Mouse (Mus musculus) liver, embryonic 12.5 days (tissue): ENCODE data around the gene Rdh19. TPM values are rescaled to one million over a fixed set of nuclear protein-coding genes. Genes with fewer than 3 reads are reported as not detected.
"Not testable (repeated sequence)": the region's sequence is repeated elsewhere in the genome, so short reads cannot be mapped to it uniquely, and the experiment has no call there.

ENCODE experiments used
- ATAC-seq: fragments of 200-750 bp; cut with Nextera tagmentation; 2 replicates; pipeline ENCODE4 v1.8.0; 2017; ENCODE audit warnings: moderate number of reproducible peaks, mild to moderate bottlenecking, moderate library complexity
- H3K27ac ChIP-seq: fragments of 300-500 bp; sonication (generic); 2 replicates; pipeline ENCODE4 v1.5.1; 2016; ENCODE audit warnings: mild to moderate bottlenecking
- H3K27me3 ChIP-seq: fragments of 300-500 bp; sonication (generic); replicated peaks from 2 replicates; pipeline ENCODE4 v1.6.1; 2016; ENCODE audit warnings: mild to moderate bottlenecking, moderate library complexity
- H3K36me3 ChIP-seq: fragments of 300-500 bp; sonication (generic); 2 replicates; pipeline ENCODE4 v1.6.1; 2016; ENCODE audit warnings: mild to moderate bottlenecking, moderate library complexity
- H3K4me1 ChIP-seq: fragments of 300-500 bp; sonication (generic); 2 replicates; pipeline ENCODE4 v1.6.1; 2016
- H3K4me2 ChIP-seq: fragments of 300-500 bp; sonication (generic); 2 replicates; pipeline ENCODE4 v1.6.1; 2016; ENCODE audit warnings: mild to moderate bottlenecking, moderate library complexity
- H3K4me3 ChIP-seq: fragments of 300-500 bp; sonication (generic); 2 replicates; pipeline ENCODE4 v1.5.1; 2016; ENCODE audit warnings: mild to moderate bottlenecking, moderate library complexity
- H3K9ac ChIP-seq: fragments of 300-500 bp; sonication (generic); 2 replicates; pipeline ENCODE4 v1.6.1; 2016; ENCODE audit warnings: mild to moderate bottlenecking, moderate library complexity
- H3K9me3 ChIP-seq: fragments of 300-500 bp; sonication (generic); replicated peaks from 2 replicates; pipeline ENCODE4 v1.6.1; 2016; ENCODE audit warnings: mild to moderate bottlenecking, moderate library complexity
- WGBS: fragments of 180-500 bp; shearing (Covaris S2); methylation state at CpG from one replicate; pipeline ENCODE4 v1.1.7; 2016; ENCODE audit not compliant: insufficient replicate concordance; 5-methylcytosine and 5-hydroxymethylcytosine counted together
- polyA plus RNA-seq: library from polyadenylated mRNA; unstranded; fragments of >200 nt; fragmentation: Nextera tagmentation; extraction: Ambion mirVana; gene quantifications from 2 replicates; pipeline ENCODE4 v1.2.1, GENCODE M21; 2016

Rdh19 gene
- polyA plus RNA-seq: not detected in 2 replicates

DNA sequence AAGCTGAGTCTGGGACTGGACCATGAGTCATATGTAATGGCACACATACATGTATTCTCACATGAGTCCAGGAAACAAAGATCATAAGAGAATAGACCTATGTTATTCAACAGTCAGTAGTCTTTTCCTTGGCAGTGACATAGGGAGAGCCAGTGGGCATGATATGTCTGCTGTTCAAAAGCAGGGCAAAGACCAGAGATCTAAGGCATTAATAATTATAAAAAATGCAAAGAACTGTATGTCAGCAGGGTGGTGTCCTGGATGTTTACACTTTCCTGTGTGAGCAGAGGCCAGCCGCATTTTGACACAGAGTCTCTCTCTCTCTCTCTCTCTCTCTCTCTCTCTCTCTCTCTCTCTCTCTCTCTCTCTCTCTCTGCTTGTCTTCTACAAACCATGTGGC, at the start of gene Rdh19:
Gene Rdh19 (plus strand): TSS at position 301 of the 400 bp plus-strand sequence.
- no peak for ATAC-seq
- Histone ChIP-seq H3K4me1 (no peaks in the 10 kb centered on the region), H3K4me3 (no peak within 1 kb of the TSS), H3K9me3 (no peaks in the 10 kb centered on the region), H3K4me2 (no peak within 1 kb of the TSS), H3K27me3 (no peaks in the 10 kb centered on the region), H3K36me3 (no peaks in the 10 kb centered on the region), H3K27ac (no peak within 1 kb of the TSS), H3K9ac (no peak within 1 kb of the TSS)
- WGBS: 77% methylated on average over 1 of the region's 1 CpGs

DNA sequence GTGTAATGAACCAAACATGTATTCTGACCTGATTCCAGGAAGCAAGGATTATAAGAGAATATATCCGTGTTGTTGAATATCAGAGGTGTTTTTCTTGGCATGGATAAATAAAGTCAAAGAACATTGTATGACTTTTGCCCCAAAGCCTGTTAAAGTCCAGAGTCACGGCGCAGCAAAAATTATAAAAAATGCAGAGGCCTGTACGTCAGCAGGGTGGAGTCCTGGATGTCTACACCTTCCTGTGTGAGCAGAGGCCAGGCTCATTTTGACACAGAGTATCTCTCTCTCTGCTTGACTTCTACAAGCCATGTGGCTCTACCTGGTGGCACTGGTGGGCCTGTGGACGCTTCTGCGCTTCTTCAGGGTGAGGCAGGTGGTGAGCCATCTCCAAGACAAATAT, 48.8 kb upstream of the Rdh19 start, which contains the start of gene Rdh16:
Gene Rdh16 (plus strand): TSS at position 262 of the 400 bp plus-strand sequence.
- H3K9me3 ChIP-seq: no peaks in the 10 kb centered on the region
- H3K27ac ChIP-seq: no peak within 1 kb of the TSS
- 65% methylated on average over 6 of the region's 6 CpGs for WGBS
- H3K9ac ChIP-seq: no peak within 1 kb of the TSS
- ATAC-seq: no peak
- H3K4me2 ChIP-seq: no peak within 1 kb of the TSS
- H3K4me3 ChIP-seq: no peak within 1 kb of the TSS
- H3K4me1 ChIP-seq: no peaks in the 10 kb centered on the region
- H3K27me3 ChIP-seq: no peaks in the 10 kb centered on the region
- H3K36me3 ChIP-seq: no peaks in the 10 kb centered on the region

DNA sequence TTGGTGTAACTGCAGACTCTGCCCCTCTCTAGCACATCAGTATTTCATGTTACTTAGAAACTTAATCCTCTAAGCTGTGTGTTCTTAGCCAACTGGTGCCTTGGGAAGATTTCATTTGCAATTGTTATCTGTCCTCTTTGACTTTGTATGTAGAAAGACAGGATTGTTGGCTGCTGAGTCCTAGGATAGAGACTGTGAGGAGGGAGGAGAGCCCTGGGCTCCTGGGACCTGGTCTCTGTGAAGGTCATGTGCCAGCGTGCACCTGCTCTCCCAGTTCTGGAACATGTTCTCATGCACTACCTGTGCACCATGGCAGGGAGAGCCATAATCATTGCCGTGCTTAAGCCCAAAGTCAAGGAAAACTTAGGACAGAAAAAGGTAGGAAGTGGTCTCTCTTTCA, 48.1 kb upstream of the Rdh19 start:
- no peaks in the 10 kb centered on the region for H3K27me3 ChIP-seq
- H3K4me1 ChIP-seq: no peaks in the 10 kb centered on the region
- no peak overlapping the region for H3K4me2 ChIP-seq
- H3K36me3 ChIP-seq: no peaks in the 10 kb centered on the region
- no peaks in the 10 kb centered on the region for H3K9me3 ChIP-seq
- H3K27ac ChIP-seq: no peak overlapping the region
- WGBS: 69% methylated on average over 2 of the region's 2 CpGs
- ATAC-seq: no peak
- H3K9ac ChIP-seq: no peak overlapping the region
- H3K4me3 ChIP-seq: no peak overlapping the region

DNA sequence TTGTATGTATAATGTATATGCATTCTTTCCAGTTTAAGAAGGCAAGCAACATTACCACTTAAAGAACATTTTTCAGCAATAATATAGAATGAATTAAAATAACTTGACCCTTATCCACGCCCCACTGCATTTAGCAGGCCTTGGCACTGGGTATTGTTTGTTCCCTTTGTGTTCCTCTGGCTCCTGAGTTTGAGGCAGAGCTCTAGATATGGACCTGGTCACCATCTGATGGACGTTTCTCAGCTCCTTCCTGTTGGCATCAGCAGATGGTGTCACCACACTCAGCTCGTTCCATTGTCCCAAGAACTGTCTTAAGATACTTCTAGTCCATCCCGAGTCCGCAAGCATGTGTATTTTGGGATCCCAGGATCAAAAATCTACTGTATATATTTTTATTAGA, 47.5 kb upstream of the Rdh19 start:
- H3K9ac ChIP-seq: no peak overlapping the region
- no peaks in the 10 kb centered on the region for H3K4me1 ChIP-seq
- no peak overlapping the region for H3K4me3 ChIP-seq
- H3K36me3 ChIP-seq: no peaks in the 10 kb centered on the region
- no peak overlapping the region for H3K4me2 ChIP-seq
- no peaks in the 10 kb centered on the region for H3K9me3 ChIP-seq
- no peak overlapping the region for H3K27ac ChIP-seq
- ATAC-seq: no peak
- H3K27me3 ChIP-seq: no peaks in the 10 kb centered on the region
- 58% methylated on average over 5 of the region's 5 CpGs for WGBS

DNA sequence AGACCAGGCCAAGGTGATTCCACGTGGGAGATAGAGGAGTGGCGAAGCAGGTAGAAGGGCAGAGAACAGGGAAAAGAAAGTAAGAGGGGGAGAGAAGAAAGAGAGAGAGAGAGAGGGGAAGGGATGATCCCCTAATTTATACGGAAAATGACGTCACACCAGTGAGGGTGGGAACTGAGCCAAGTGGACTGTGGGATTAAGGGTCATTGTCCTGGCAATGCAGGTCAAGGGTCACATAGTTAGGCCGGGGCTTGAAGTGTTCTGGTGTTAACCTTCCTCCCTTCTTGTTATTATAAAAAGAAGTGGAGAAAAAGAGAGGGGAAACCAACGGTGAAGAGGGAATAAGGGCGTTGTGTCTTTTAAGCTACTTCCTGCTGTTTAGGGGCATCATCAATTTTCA, 45.3 kb upstream of the Rdh19 start:
- Histone ChIP-seq H3K9ac (no peak overlapping the region), H3K27ac (no peak overlapping the region), H3K4me1 (no peaks in the 10 kb centered on the region), H3K27me3 (no peaks in the 10 kb centered on the region), H3K4me3 (no peak overlapping the region), H3K9me3 (no peaks in the 10 kb centered on the region), H3K36me3 (no peaks in the 10 kb centered on the region), H3K4me2 (no peak overlapping the region)
- WGBS: 63% methylated on average over 7 of the region's 7 CpGs
- no peak for ATAC-seq

DNA sequence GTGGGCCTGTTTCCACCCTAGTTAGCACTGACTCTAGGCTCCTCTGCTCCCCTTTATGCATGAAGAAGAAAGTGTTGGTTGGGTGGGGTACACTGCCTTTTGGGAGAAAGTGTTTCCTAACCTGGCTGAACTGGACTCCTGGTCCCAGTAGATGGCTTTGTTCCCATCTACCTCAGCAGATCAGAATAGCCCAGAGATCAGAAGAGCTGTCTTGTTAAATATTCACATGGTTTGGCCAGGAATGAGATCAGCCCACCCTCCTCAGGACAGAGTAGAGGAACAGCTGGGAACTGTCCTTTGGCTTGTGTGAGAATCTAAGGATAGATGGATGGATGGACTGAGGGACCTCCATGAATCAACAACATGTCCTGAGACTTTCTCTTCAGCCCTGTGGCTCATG, 33.8 kb upstream of the Rdh19 start:
- Histone ChIP-seq H3K36me3 (no peaks in the 10 kb centered on the region), H3K4me3 (no peak overlapping the region), H3K9me3 (peaks cover 1% of the 10 kb centered on the region; the same call in 1 of the 2 replicates), H3K27me3 (no peaks in the 10 kb centered on the region), H3K27ac (no peak overlapping the region), H3K4me1 (no peaks in the 10 kb centered on the region), H3K4me2 (no peak overlapping the region), H3K9ac (no peak overlapping the region)
- ATAC-seq: no peak

DNA sequence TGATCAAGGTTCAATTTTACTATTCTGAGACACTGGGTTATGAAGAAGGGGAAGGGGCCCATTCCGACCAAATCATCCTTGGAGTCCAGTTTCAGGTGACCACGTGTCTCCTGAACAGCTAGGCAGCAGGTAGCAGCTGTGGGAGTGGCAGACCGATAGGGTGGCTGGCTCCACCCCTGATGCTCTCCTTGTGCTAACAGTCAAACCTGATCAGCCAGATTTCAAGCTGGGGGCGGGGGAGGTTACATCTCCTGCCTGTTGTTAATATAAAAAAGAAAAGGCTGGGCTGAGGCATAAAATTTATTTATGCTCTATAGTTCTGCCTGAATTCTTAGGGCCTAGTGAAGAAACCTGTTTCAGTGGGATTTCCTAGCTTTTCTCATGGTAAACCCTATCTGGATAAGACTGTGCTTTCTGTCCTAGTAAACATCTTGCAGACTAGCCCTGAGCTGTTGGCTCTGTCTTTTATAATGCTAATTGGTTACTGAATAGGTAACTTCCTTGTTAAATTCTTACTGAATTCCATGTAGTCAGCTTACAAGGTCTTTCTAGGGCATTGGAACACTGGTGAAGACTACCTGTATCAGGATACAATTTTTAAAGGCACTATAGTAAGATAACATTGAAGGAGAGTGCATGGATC, 32.3 kb upstream of the Rdh19 start:
- H3K9ac ChIP-seq, H3K4me3 ChIP-seq, H3K4me2 ChIP-seq, H3K9me3 ChIP-seq, H3K4me1 ChIP-seq, ATAC-seq, H3K27me3 ChIP-seq, H3K27ac ChIP-seq, H3K36me3 ChIP-seq: not testable (repeated sequence)
- WGBS: 50% methylated on average over 4 of the region's 4 CpGs

DNA sequence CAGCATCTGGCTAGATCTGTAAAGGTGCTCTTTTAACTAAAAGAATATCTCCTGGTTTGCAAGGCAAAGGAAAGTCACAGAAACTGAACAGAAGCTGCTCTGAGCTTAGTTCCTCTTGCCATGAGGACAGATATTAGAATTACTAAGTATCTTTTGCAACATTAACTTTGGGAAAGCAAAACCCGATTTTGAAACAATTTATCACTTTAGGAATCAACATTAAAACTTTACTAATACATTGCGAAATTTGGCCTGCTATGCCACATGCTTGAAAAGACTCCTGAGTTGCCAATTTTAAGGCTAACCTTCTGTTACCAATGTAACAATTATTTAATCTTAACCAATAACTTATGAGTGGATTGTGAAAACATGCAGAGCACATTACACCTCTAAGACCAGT, 27.9 kb upstream of the Rdh19 start:
- H3K27ac ChIP-seq, H3K27me3 ChIP-seq, H3K9me3 ChIP-seq, H3K4me2 ChIP-seq, H3K4me1 ChIP-seq, H3K4me3 ChIP-seq, H3K36me3 ChIP-seq, H3K9ac ChIP-seq, ATAC-seq: not testable (repeated sequence)
- whole genome bisulfite sequencing: 62% methylated on average over 2 of the region's 2 CpGs

DNA sequence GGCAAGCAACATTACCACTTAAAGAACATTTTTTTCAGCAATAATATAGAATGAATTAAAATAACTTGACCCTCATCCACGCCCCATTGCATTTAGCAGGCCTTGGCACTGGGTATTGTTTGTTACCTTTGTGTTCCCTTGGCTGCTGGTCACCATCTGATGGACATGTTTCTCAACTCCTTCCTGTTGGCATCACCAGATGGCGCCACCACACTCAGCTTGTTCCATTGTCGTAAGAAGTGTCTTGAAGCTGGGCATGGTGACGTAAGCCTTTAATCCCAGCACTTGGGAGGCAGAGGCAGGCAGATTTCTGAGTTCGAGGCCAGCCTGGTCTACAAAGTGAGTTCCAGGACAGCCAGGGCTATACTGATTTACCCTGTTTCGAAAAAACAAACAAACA, 24.3 kb upstream of the Rdh19 start:
- Histone ChIP-seq H3K4me3 (no peak overlapping the region), H3K9me3 (0 out of 2 replicates have a peak, but pooled peaks cover 3% of the 10 kb centered on the region), H3K36me3 (no peaks in the 10 kb centered on the region), H3K27me3 (no peaks in the 10 kb centered on the region), H3K4me2 (no peak overlapping the region), H3K9ac (no peak overlapping the region), H3K4me1 (no peaks in the 10 kb centered on the region), H3K27ac (no peak overlapping the region)
- no peak for ATAC-seq
- WGBS: 54% methylated on average over 6 of the region's 6 CpGs

DNA sequence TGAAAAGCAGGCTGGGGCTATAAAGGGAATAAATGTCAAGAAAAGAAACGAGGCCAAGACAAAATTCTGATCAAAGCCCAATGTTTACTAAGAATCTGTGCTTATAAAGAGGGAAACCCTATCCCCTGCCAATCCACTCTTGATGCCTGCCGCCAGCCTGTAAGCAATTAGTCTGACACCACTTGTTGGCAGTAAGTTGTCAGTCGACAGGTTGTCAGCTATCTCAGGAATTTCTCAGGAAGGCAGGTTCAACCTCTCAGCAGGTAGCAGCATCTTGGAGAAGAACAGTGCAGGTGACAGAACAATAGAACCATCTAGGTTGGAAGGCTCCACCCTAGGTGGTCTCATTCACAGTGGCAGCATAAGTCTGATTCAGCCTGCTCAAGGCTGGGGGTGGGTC, 20.6 kb upstream of the Rdh19 start:
- ATAC-seq: no peak
- Histone ChIP-seq H3K27ac (no peak overlapping the region), H3K4me3 (no peak overlapping the region), H3K36me3 (no peaks in the 10 kb centered on the region), H3K9ac (no peak overlapping the region), H3K9me3 (no peaks in the 10 kb centered on the region), H3K4me2 (no peak overlapping the region), H3K4me1 (no peaks in the 10 kb centered on the region), H3K27me3 (no peaks in the 10 kb centered on the region)
- WGBS: 67% methylated on average over 3 of the region's 3 CpGs

DNA sequence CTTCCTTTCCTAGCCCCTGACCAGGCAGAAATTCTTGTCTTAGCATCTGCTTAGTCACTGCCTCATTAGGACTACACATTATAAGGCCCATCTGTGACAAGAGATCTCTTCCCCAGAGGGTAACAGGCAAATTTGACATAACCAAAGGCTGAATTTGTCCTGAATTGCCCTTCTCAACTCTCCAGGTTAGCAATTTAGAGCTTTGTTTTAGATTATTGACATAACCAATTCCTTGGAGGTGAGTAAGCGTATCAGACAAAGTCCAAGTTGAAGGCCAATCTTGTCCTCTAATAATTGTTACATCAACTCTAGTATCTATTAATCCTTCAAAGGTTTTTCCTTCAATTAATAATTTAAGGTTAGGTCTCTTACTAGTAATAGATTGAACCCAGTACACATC, 15.5 kb upstream of the Rdh19 start:
- not testable (repeated sequence) for H3K36me3 ChIP-seq, H3K4me2 ChIP-seq, H3K4me1 ChIP-seq, H3K27ac ChIP-seq, H3K4me3 ChIP-seq, ATAC-seq, H3K9ac ChIP-seq, H3K27me3 ChIP-seq, H3K9me3 ChIP-seq
- WGBS: 73% methylated on average over 1 of the region's 1 CpGs

DNA sequence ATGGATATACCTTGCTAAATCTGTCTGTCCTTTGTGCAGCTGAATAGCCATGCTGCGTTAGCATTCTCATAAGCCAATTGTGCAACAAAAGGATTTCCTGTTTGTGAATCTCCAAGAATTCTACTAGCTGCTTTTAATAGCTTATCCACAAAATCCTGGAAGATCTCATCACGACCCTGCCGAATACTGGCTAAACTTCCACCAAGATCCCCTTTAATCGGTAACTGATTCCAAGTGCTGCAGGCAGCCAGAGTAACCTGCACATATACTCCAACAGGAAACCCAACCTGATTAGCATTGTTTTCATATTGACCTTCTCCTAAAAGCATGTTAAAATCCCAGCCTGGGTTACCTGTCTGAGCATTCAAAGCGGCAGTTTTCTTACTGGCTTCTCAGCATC, 14.4 kb upstream of the Rdh19 start:
- Histone ChIP-seq H3K4me2 (no peak overlapping the region), H3K4me1 (no peaks in the 10 kb centered on the region), H3K4me3 (no peak overlapping the region), H3K9me3 (no peaks in the 10 kb centered on the region), H3K36me3 (no peaks in the 10 kb centered on the region), H3K27me3 (no peaks in the 10 kb centered on the region), H3K27ac (no peak overlapping the region), H3K9ac (no peak overlapping the region)
- ATAC-seq: no peak
- WGBS: 69% methylated on average over 5 of the region's 5 CpGs

DNA sequence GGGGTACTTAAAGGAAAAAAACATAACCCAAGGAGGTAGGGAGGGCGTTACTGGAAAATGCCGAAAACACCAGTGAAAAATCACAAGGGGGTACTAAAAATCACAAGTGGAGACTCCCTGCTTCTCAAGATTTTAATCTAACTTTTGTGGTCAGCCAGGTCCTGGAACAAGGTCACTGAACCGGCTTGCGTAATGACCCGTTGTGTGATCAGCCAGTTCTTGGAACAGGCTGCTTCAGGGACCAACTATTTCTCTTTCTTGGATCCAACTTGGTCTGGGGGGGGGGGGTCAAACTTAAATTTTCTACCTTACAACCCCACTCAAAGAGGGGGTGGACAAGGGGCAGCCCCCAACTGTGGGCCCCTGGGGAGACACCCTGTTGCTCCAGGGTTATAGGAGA, 11.9 kb upstream of the Rdh19 start:
- H3K9me3 ChIP-seq, H3K36me3 ChIP-seq, H3K4me2 ChIP-seq, H3K4me3 ChIP-seq, H3K27me3 ChIP-seq, H3K4me1 ChIP-seq, H3K9ac ChIP-seq, ATAC-seq, H3K27ac ChIP-seq: not testable (repeated sequence)
- WGBS: 79% methylated on average over 5 of the region's 5 CpGs
